Mouse (Mus musculus): ENCODE data around the gene Il1r2. TPM values are rescaled to one million over a fixed set of nuclear protein-coding genes. Genes with fewer than 3 reads are reported as not detected.

The Il1r2 gene
- polyA plus RNA-seq, 2 experiments, result 0.19 to 1.2 TPM

- Histone ChIP-seq H3K36me3 (replicated peaks; ENCODE audit: control insufficient read depth, insufficient read depth, low read depth) (no peaks in the 10 kb centered on the region), H3K4me1 (replicated peaks; ENCODE audit: control insufficient read depth in 2 of 2, insufficient read depth in 2 of 2, low read length in 1 of 2) (no peaks in the 10 kb centered on the region; a peak in 1 of 4 replicates), H3K27me3 (ENCODE audit: control insufficient read depth, insufficient read depth, low read length) (no peaks in the 10 kb centered on the region), H3K4me3 (ENCODE audit: insufficient read depth in 1 of 2, low read depth in 2 of 2, low read length in 2 of 2) (no peak overlapping the region), H3K27ac (no peak overlapping the region), H3K9ac (replicated peaks) (no peak overlapping the region), H3K9me3 (ENCODE audit: control insufficient read depth, low read length) (no peaks in the 10 kb centered on the region), H3K4me2 (ENCODE audit: low read depth) (no peak overlapping the region)
- no peak for DNase-seq (ENCODE audit: low read depth in 3 of 3, low spot score in 3 of 3)
- WGBS (ENCODE audit: insufficient replicate concordance), result 41% methylated on average over 8 of the region's 8 CpGs
- TF ChIP-seq EP300 (IDR thresholded peaks at IDR 0.05; ENCODE audit: low read depth), result no peak
- no peak for TF ChIP-seq CTCF (IDR thresholded peaks at IDR 0.05; ENCODE audit: low read depth)
- no peak for ATAC-seq (ENCODE audit: insufficient read depth)
These were observed 21.7 kb upstream of the Il1r2 start for GRCm38 (mm10) chr1:40052156-40052555.

GRCm38 (mm10) chr1:40053071-40053470 is 20.8 kb upstream of the Il1r2 start:
- ATAC-seq (ENCODE audit: insufficient read depth) (no peak), DNase-seq (ENCODE audit: low read depth in 3 of 3, low spot score in 3 of 3) (no peak)
- Histone ChIP-seq H3K27me3 (ENCODE audit: control insufficient read depth, insufficient read depth, low read length) (no peaks in the 10 kb centered on the region), H3K36me3 (replicated peaks; ENCODE audit: control insufficient read depth, insufficient read depth, low read depth) (no peaks in the 10 kb centered on the region), H3K9me3 (ENCODE audit: control insufficient read depth, low read length) (no peaks in the 10 kb centered on the region), H3K9ac (replicated peaks) (no peak overlapping the region), H3K27ac (no peak overlapping the region), H3K4me1 (replicated peaks; ENCODE audit: control insufficient read depth in 2 of 2, insufficient read depth in 2 of 2, low read length in 1 of 2) (no peaks in the 10 kb centered on the region; a peak in 1 of 4 replicates), H3K4me2 (ENCODE audit: low read depth) (no peak overlapping the region), H3K4me3 (ENCODE audit: insufficient read depth in 1 of 2, low read depth in 2 of 2, low read length in 2 of 2) (no peak overlapping the region)
- no peak for TF ChIP-seq EP300 (IDR thresholded peaks at IDR 0.05; ENCODE audit: low read depth)
- TF ChIP-seq CTCF (IDR thresholded peaks at IDR 0.05; ENCODE audit: low read depth), result no peak
- 61% methylated on average over 5 of the region's 5 CpGs for WGBS (ENCODE audit: insufficient replicate concordance)

GRCm38 (mm10) chr1:40055051-40055450 is 18.8 kb upstream of the Il1r2 start:
- ATAC-seq (ENCODE audit: insufficient read depth), result no peak
- no peak overlapping the region for H3K4me3 ChIP-seq (ENCODE audit: insufficient read depth in 1 of 2, low read depth in 2 of 2, low read length in 2 of 2)

GRCm38 (mm10) chr1:40055963-40056362 is 17.9 kb upstream of the Il1r2 start:
- TF ChIP-seq CTCF (IDR thresholded peaks at IDR 0.05; ENCODE audit: low read depth) (no peak), EP300 (IDR thresholded peaks at IDR 0.05; ENCODE audit: low read depth) (no peak)
- H3K9ac ChIP-seq (replicated peaks), result no peak overlapping the region
- H3K9me3 ChIP-seq (ENCODE audit: control insufficient read depth, low read length), result no peaks in the 10 kb centered on the region
- no peak overlapping the region for H3K27ac ChIP-seq
- no peak overlapping the region for H3K4me2 ChIP-seq (ENCODE audit: low read depth)
- 63% methylated on average over 5 of the region's 5 CpGs for WGBS (ENCODE audit: insufficient replicate concordance)
- ATAC-seq (ENCODE audit: insufficient read depth), result no peak
- H3K36me3 ChIP-seq (replicated peaks; ENCODE audit: control insufficient read depth, insufficient read depth, low read depth), result no peaks in the 10 kb centered on the region
- no peaks in the 10 kb centered on the region for H3K27me3 ChIP-seq (ENCODE audit: control insufficient read depth, insufficient read depth, low read length)
- DNase-seq (ENCODE audit: low read depth in 3 of 3, low spot score in 3 of 3), result no peak
- H3K4me1 ChIP-seq (replicated peaks; ENCODE audit: control insufficient read depth in 2 of 2, insufficient read depth in 2 of 2, low read length in 1 of 2), result no peaks in the 10 kb centered on the region; a peak in 1 of 4 replicates
- H3K4me3 ChIP-seq (ENCODE audit: insufficient read depth in 1 of 2, low read depth in 2 of 2, low read length in 2 of 2), result no peak overlapping the region

More at GRCm38 (mm10) chr1:40055051-40055450, 18.8 kb upstream of the Il1r2 start:
- H3K4me2 ChIP-seq (ENCODE audit: low read depth), result no peak overlapping the region
- DNase-seq (ENCODE audit: low read depth in 3 of 3, low spot score in 3 of 3), result no peak
- H3K9me3 ChIP-seq (ENCODE audit: control insufficient read depth, low read length), result no peaks in the 10 kb centered on the region
- H3K36me3 ChIP-seq (replicated peaks; ENCODE audit: control insufficient read depth, insufficient read depth, low read depth), result no peaks in the 10 kb centered on the region
- no peak overlapping the region for H3K27ac ChIP-seq
- H3K27me3 ChIP-seq (ENCODE audit: control insufficient read depth, insufficient read depth, low read length), result no peaks in the 10 kb centered on the region
- H3K9ac ChIP-seq (replicated peaks), result no peak overlapping the region
- TF ChIP-seq CTCF (IDR thresholded peaks at IDR 0.05; ENCODE audit: low read depth) (no peak), EP300 (IDR thresholded peaks at IDR 0.05; ENCODE audit: low read depth) (no peak)
- H3K4me1 ChIP-seq (replicated peaks; ENCODE audit: control insufficient read depth in 2 of 2, insufficient read depth in 2 of 2, low read length in 1 of 2), result no peaks in the 10 kb centered on the region; a peak in 1 of 4 replicates
- WGBS (ENCODE audit: insufficient replicate concordance), result 28% methylated on average over 7 of the region's 7 CpGs

GRCm38 (mm10) chr1:40057351-40057750 is 16.5 kb upstream of the Il1r2 start:
- WGBS (ENCODE audit: insufficient replicate concordance), result 59% methylated on average over 5 of the region's 5 CpGs
- Histone ChIP-seq H3K4me1 (replicated peaks; ENCODE audit: control insufficient read depth in 2 of 2, insufficient read depth in 2 of 2, low read length in 1 of 2) (no peaks in the 10 kb centered on the region; a peak in 1 of 4 replicates), H3K9ac (replicated peaks) (no peak overlapping the region), H3K36me3 (replicated peaks; ENCODE audit: control insufficient read depth, insufficient read depth, low read depth) (no peaks in the 10 kb centered on the region), H3K9me3 (ENCODE audit: control insufficient read depth, low read length) (no peaks in the 10 kb centered on the region), H3K27ac (no peak overlapping the region), H3K4me2 (ENCODE audit: low read depth) (no peak overlapping the region), H3K4me3 (ENCODE audit: insufficient read depth in 1 of 2, low read depth in 2 of 2, low read length in 2 of 2) (no peak overlapping the region), H3K27me3 (ENCODE audit: control insufficient read depth, insufficient read depth, low read length) (no peaks in the 10 kb centered on the region)
- no peak for TF ChIP-seq EP300 (IDR thresholded peaks at IDR 0.05; ENCODE audit: low read depth)
- TF ChIP-seq CTCF (IDR thresholded peaks at IDR 0.05; ENCODE audit: low read depth), result no peak
- no peak for ATAC-seq (ENCODE audit: insufficient read depth)
- no peak for DNase-seq (ENCODE audit: low read depth in 3 of 3, low spot score in 3 of 3)
